Comparison of ENCODE assay signal across 25 mouse cellular contexts in the genomic region with DNA sequence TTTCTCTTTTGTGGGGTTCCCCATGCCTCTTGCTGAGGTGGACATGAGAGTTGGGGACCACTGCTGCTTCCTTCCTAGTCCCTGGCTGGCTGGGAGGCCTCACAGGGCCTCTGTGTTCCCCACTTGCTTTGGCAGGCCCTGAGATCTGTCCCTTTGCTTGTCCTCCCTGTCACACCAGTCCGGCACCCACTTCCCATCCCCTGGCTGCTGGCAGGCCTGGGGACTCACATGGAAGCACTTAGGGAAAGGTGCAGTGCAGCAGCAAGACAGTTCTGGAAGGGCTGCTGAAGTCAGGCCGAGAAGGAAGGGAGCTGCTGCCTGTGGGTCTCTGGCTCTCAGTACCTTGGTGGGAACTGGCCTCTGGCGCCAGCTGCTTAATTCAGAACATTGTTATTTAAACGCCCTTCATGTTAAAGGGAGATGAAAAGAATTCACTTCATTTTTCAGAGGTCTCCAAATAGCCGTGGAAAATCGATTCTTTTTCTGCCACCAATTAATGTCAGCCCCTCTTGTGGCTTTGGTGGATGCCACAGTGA. TPM values are rescaled to one million over a fixed set of nuclear protein-coding genes. Genes with fewer than 3 reads are reported as not detected.
DNase-seq lines count a peak whose midpoint lies in the region; ATAC-seq and TF ChIP-seq lines count a peak whose summit lies in the region.
"Had no signal": no experiment of that assay in that cellular context is flagged by ENCODE, and none has a peak within 500 bp of the region (broad histone marks: within the 10 kb centered on the region; RNA-seq: fewer than 3 reads in every experiment).

No protein-coding gene starts in this region.

- no peak overlapping the region for H3K4me2 ChIP-seq in forebrain, postnatal 0 days (ENCODE audit: low read depth)
- no peak overlapping the region for H3K4me2 ChIP-seq in midbrain, embryonic 15.5 days
- no peak overlapping the region for H3K4me2 ChIP-seq in neural tube, embryonic 11.5 days (ENCODE audit: low read depth)
- H3K4me2 ChIP-seq: forebrain, embryonic 15.5 days; kidney, embryonic 15.5 days; limb, embryonic 12.5 days; liver, embryonic 11.5 days; midbrain, embryonic 13.5 days had no signal

- H3K27me3 ChIP-seq in forebrain, embryonic 10.5 days (ENCODE audit: poor library complexity, severe bottlenecking), result no peaks in the 10 kb centered on the region
- H3K27me3 ChIP-seq in forebrain, postnatal 0 days (ENCODE audit: insufficient read depth, low read length), result no peaks in the 10 kb centered on the region
- H3K27me3 ChIP-seq in midbrain, embryonic 10.5 days (ENCODE audit: low read depth, poor library complexity, severe bottlenecking), result no peaks in the 10 kb centered on the region
- H3K27me3 ChIP-seq in midbrain, embryonic 15.5 days (replicated peaks), result 0 out of 2 replicates have a peak, but pooled peaks cover 3% of the 10 kb centered on the region
- H3K27me3 ChIP-seq in embryonic facial prominence, embryonic 10.5 days (replicated peaks; ENCODE audit: low read depth, poor library complexity, severe bottlenecking), result no peaks in the 10 kb centered on the region
- no peaks in the 10 kb centered on the region for H3K27me3 ChIP-seq in neural tube, embryonic 11.5 days (ENCODE audit: control insufficient read depth, insufficient read depth, low read length)
- H3K27me3 ChIP-seq: forebrain, embryonic 15.5 days; limb, embryonic 12.5 days had no signal

- H3K27ac ChIP-seq in forebrain, embryonic 10.5 days, result peak overlapping the region; percentile 63
- H3K27ac ChIP-seq in forebrain, postnatal 0 days (ENCODE audit: low read depth, low read length), result no peak overlapping the region
- peak overlapping the region; percentile 73 for H3K27ac ChIP-seq in midbrain, embryonic 10.5 days (replicated peaks)
- H3K27ac ChIP-seq in midbrain, embryonic 15.5 days, result no peak overlapping the region
- H3K27ac ChIP-seq in embryonic facial prominence, embryonic 10.5 days (replicated peaks), result peak overlapping the region; percentile 66
- 0 out of 2 replicates have a peak overlapping the region, but pooled peaks have one; percentile 8 for H3K27ac ChIP-seq in neural tube, embryonic 11.5 days (ENCODE audit: low read depth, low read length)
- H3K27ac ChIP-seq: forebrain, embryonic 15.5 days; heart, adult 2 months; kidney, embryonic 15.5 days; limb, embryonic 12.5 days; midbrain, embryonic 13.5 days; stomach, postnatal 0 days had no signal

- no peaks in the 10 kb centered on the region for H3K36me3 ChIP-seq in forebrain, embryonic 10.5 days (replicated peaks)
- H3K36me3 ChIP-seq in forebrain, postnatal 0 days (ENCODE audit: insufficient read depth), result no peaks in the 10 kb centered on the region
- H3K36me3 ChIP-seq in midbrain, embryonic 10.5 days, result no peaks in the 10 kb centered on the region
- H3K36me3 ChIP-seq in midbrain, embryonic 15.5 days (replicated peaks), result no peaks in the 10 kb centered on the region
- H3K36me3 ChIP-seq in embryonic facial prominence, embryonic 10.5 days (replicated peaks), result no peaks in the 10 kb centered on the region
- H3K36me3 ChIP-seq in neural tube, embryonic 11.5 days (ENCODE audit: control insufficient read depth, insufficient read depth, low read length), result no peaks in the 10 kb centered on the region
- H3K36me3 ChIP-seq: forebrain, embryonic 15.5 days; kidney, embryonic 15.5 days; limb, embryonic 12.5 days; midbrain, embryonic 13.5 days had no signal

- TF ChIP-seq CTCF in forebrain, postnatal 0 days (IDR thresholded peaks at IDR 0.05; ENCODE audit: low read depth), result no peak

- no peak for ATAC-seq in forebrain, postnatal 0 days
- no peak for ATAC-seq in midbrain, embryonic 15.5 days (replicated peaks)
- peak; percentile 27; the same call in 1 of the 2 replicates for ATAC-seq in neural tube, embryonic 11.5 days (ENCODE audit: insufficient read depth, low FRiP score, low TSS enrichment)
- ATAC-seq: forebrain, embryonic 15.5 days; intestine, postnatal 0 days; liver, postnatal 0 days; lung, postnatal 0 days; midbrain, embryonic 13.5 days had no signal

- WGBS in forebrain, embryonic 10.5 days, result 64% methylated on average over 6 of the region's 6 CpGs
- WGBS in forebrain, postnatal 0 days, result 32% methylated on average over 6 of the region's 6 CpGs
- WGBS in midbrain, embryonic 10.5 days, result 66% methylated on average over 6 of the region's 6 CpGs
- WGBS in midbrain, embryonic 15.5 days, result 26% methylated on average over 6 of the region's 6 CpGs
- 54% methylated on average over 6 of the region's 6 CpGs for WGBS in embryonic facial prominence, embryonic 10.5 days
- WGBS in neural tube, embryonic 11.5 days, result 57% methylated on average over 6 of the region's 6 CpGs

- no peak overlapping the region for H3K4me3 ChIP-seq in forebrain, embryonic 10.5 days
- no peak overlapping the region for H3K4me3 ChIP-seq in forebrain, postnatal 0 days (ENCODE audit: low read depth, low read length)
- H3K4me3 ChIP-seq in midbrain, embryonic 10.5 days, result no peak overlapping the region
- no peak overlapping the region for H3K4me3 ChIP-seq in midbrain, embryonic 15.5 days
- no peak overlapping the region for H3K4me3 ChIP-seq in embryonic facial prominence, embryonic 10.5 days
- H3K4me3 ChIP-seq in neural tube, embryonic 11.5 days (ENCODE audit: low read depth, low read length), result no peak overlapping the region
- H3K4me3 ChIP-seq: erythroblast, embryonic 14.5 days; forebrain, embryonic 15.5 days; heart, adult 2 months; kidney, embryonic 15.5 days; limb, embryonic 12.5 days; midbrain, embryonic 13.5 days had no signal

- H3K9me3 ChIP-seq in forebrain, embryonic 10.5 days, result no peaks in the 10 kb centered on the region
- H3K9me3 ChIP-seq in forebrain, postnatal 0 days (ENCODE audit: low read length), result no peaks in the 10 kb centered on the region
- H3K9me3 ChIP-seq in midbrain, embryonic 10.5 days (replicated peaks), result no peaks in the 10 kb centered on the region
- no peaks in the 10 kb centered on the region for H3K9me3 ChIP-seq in midbrain, embryonic 15.5 days
- H3K9me3 ChIP-seq in embryonic facial prominence, embryonic 10.5 days, result no peaks in the 10 kb centered on the region
- no peaks in the 10 kb centered on the region for H3K9me3 ChIP-seq in neural tube, embryonic 11.5 days (ENCODE audit: control insufficient read depth, low read length)
- H3K9me3 ChIP-seq: forebrain, embryonic 15.5 days; kidney, embryonic 15.5 days; limb, embryonic 12.5 days; midbrain, embryonic 13.5 days had no signal

- no peak overlapping the region for H3K9ac ChIP-seq in forebrain, postnatal 0 days
- no peak overlapping the region for H3K9ac ChIP-seq in midbrain, embryonic 15.5 days
- no peak overlapping the region for H3K9ac ChIP-seq in neural tube, embryonic 11.5 days (ENCODE audit: low read length)
- H3K9ac ChIP-seq: forebrain, embryonic 15.5 days; kidney, embryonic 15.5 days; limb, embryonic 12.5 days; liver, postnatal 0 days; midbrain, embryonic 13.5 days had no signal

- no peak for DNase-seq in forebrain, embryonic 10.5 days (ENCODE audit: extremely low spot score, low spot score)
- DNase-seq in forebrain, postnatal 0 days, result no peak
- no peak for DNase-seq in midbrain, embryonic 10.5 days (ENCODE audit: low spot score)
- no peak for DNase-seq in embryonic facial prominence, embryonic 10.5 days (ENCODE audit: low spot score)
- DNase-seq in neural tube, embryonic 11.5 days (ENCODE audit: low spot score), result peak; percentile 63
- no peak for DNase-seq in lung, postnatal 14 days
- DNase-seq: adrenal gland, postnatal 36 days; cerebellum, adult 11-12 months; cerebellum, postnatal 10 days; gastrocnemius, postnatal 14 days; heart, adult 2 months; heart, postnatal 4 days; kidney, postnatal 36 days; layer of hippocampus, postnatal 36 days; liver, postnatal 0 days had no signal

- H3K4me1 ChIP-seq in forebrain, embryonic 10.5 days, result peaks cover 29% of the 10 kb centered on the region
- H3K4me1 ChIP-seq in forebrain, postnatal 0 days (ENCODE audit: insufficient read depth), result no peaks in the 10 kb centered on the region
- H3K4me1 ChIP-seq in midbrain, embryonic 10.5 days, result peaks cover 20% of the 10 kb centered on the region
- H3K4me1 ChIP-seq in midbrain, embryonic 15.5 days, result peaks cover 8% of the 10 kb centered on the region
- H3K4me1 ChIP-seq in embryonic facial prominence, embryonic 10.5 days, result peaks cover 34% of the 10 kb centered on the region
- peaks cover 12% of the 10 kb centered on the region; the same call in 1 of the 2 replicates for H3K4me1 ChIP-seq in neural tube, embryonic 11.5 days (ENCODE audit: control insufficient read depth, insufficient read depth, low read length)

RNA-seq across cellular contexts. Expression of a gene that starts 53.9 kb away (rescaled TPM):
- polyA plus RNA-seq in forebrain, embryonic 10.5 days (2016; fragmentation: Nextera tagmentation; extraction: Ambion mirVana), result 4.1 and 4.6 TPM in 2 replicates
- 0.29 and 0.31 TPM in 2 replicates for total RNA-seq in forebrain, postnatal 0 days (2014; rRNA removed)
- 0.98 and 1.2 TPM in 2 replicates for polyA plus RNA-seq in forebrain, postnatal 0 days (2015; fragmentation: Nextera tagmentation; extraction: Ambion mirVana)
- 3.2 and 4.9 TPM in 2 replicates for polyA plus RNA-seq in midbrain, embryonic 10.5 days (2016; fragmentation: Nextera tagmentation; extraction: Ambion mirVana)
- 1.2 and 1.5 TPM in 2 replicates for polyA plus RNA-seq in midbrain, embryonic 15.5 days (2015; fragmentation: Nextera tagmentation; extraction: Ambion mirVana)
- 5.4 and 5.8 TPM in 2 replicates for polyA plus RNA-seq in embryonic facial prominence, embryonic 10.5 days (2016; fragmentation: Nextera tagmentation; extraction: Ambion mirVana)
- polyA plus RNA-seq in neural tube, embryonic 11.5 days (2014; fragmentation: Nextera tagmentation; extraction: Ambion mirVana), result 3.7 and 4.2 TPM in 2 replicates

Comparison
In these comparisons a context has a peak if more than half of its experiments do, and no peak if none do; other contexts are left out.
1. H3K27ac ChIP-seq: peak in forebrain, embryonic 10.5 days (single experiment), midbrain, embryonic 10.5 days (single experiment), embryonic facial prominence, embryonic 10.5 days (single experiment) and neural tube, embryonic 11.5 days (single experiment); none in forebrain, postnatal 0 days (single experiment) and midbrain, embryonic 15.5 days (single experiment).